Mouse (Mus musculus) liver, postnatal 0 days (tissue): ENCODE data around the gene Cela1.

Experiments used
- CTCF ChIP-seq: sonication (generic); IDR thresholded peaks from 2 replicates; pipeline ENCODE4 v1.5.1; 2016; ENCODE audit warnings: antibody characterized with exemption, low read depth
- EP300 ChIP-seq: IDR thresholded peaks from 2 replicates; pipeline ENCODE4 v1.6.1; 2016; ENCODE audit warnings: antibody characterized with exemption, low read depth, mild to moderate bottlenecking

GRCm38 (mm10) chr15:100627774-100628370 lies 59.8 kb downstream of the Cela1 start:
- TF ChIP-seq CTCF (no peak), EP300 (no peak)
